18 mouse cellular contexts compared by ENCODE assay signal in the genomic region with DNA sequence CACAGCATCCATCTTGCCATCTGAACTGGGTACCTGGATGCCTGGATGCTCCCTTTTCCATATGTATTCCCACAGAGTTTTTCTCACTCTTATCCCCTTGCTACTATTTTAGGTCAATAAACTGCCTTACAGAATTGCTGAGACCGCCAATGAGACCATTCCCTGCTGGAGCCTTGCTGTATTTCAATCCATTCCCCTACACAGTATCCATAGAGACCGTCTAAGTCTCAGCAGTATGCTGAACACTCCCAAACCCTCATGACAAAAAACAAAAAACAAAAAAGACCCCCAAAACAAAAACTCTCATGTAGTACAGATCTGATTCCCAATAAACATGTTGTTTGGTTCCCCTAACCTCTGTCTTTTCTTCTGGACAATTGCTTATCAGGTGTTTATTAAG.
DNase-seq lines count a peak whose midpoint lies in the region; ATAC-seq and TF ChIP-seq lines count a peak whose summit lies in the region.
"Had no signal": no experiment of that assay in that cellular context is flagged by ENCODE, and none has a peak within 500 bp of the region (broad histone marks: within the 10 kb centered on the region; RNA-seq: fewer than 3 reads in every experiment).

No protein-coding gene starts in this region.

- TF ChIP-seq CTCF in hindbrain, postnatal 0 days (IDR thresholded peaks at IDR 0.05; ENCODE audit: low read depth), result no peak

- no peak overlapping the region for H3K4me2 ChIP-seq in hindbrain, embryonic 14.5 days (replicated peaks)
- no peak overlapping the region for H3K4me2 ChIP-seq in hindbrain, postnatal 0 days (ENCODE audit: low read depth, low read length)
- no peak overlapping the region for H3K4me2 ChIP-seq in midbrain, embryonic 11.5 days
- no peak overlapping the region for H3K4me2 ChIP-seq in midbrain, embryonic 13.5 days (replicated peaks)
- no peak overlapping the region for H3K4me2 ChIP-seq in neural tube, embryonic 13.5 days
- H3K4me2 ChIP-seq in neural tube, embryonic 15.5 days, result no peak overlapping the region
- H3K4me2 ChIP-seq: forebrain, embryonic 13.5 days; heart, embryonic 11.5 days; heart, embryonic 15.5 days had no signal

- WGBS in hindbrain, embryonic 14.5 days, result 44% methylated on average over 2 of the region's 2 CpGs
- WGBS in hindbrain, postnatal 0 days, result 37% methylated on average over 2 of the region's 2 CpGs
- 70% methylated on average over 2 of the region's 2 CpGs for WGBS in midbrain, embryonic 11.5 days
- 58% methylated on average over 2 of the region's 2 CpGs for WGBS in midbrain, embryonic 13.5 days
- 24% methylated on average over 2 of the region's 2 CpGs for WGBS in neural tube, embryonic 13.5 days
- 20% methylated on average over 2 of the region's 2 CpGs for whole genome bisulfite sequencing in neural tube, embryonic 15.5 days

- H3K9ac ChIP-seq in hindbrain, embryonic 14.5 days, result no peak overlapping the region
- no peak overlapping the region for H3K9ac ChIP-seq in hindbrain, postnatal 0 days (replicated peaks; ENCODE audit: low read length)
- H3K9ac ChIP-seq in midbrain, embryonic 11.5 days (ENCODE audit: low read length), result no peak overlapping the region
- no peak overlapping the region for H3K9ac ChIP-seq in midbrain, embryonic 13.5 days (replicated peaks)
- H3K9ac ChIP-seq in neural tube, embryonic 13.5 days, result no peak overlapping the region
- no peak overlapping the region for H3K9ac ChIP-seq in neural tube, embryonic 15.5 days (replicated peaks)
- H3K9ac ChIP-seq: forebrain, embryonic 13.5 days; heart, embryonic 15.5 days had no signal

- no peaks in the 10 kb centered on the region for H3K36me3 ChIP-seq in hindbrain, embryonic 14.5 days (replicated peaks; ENCODE audit: control insufficient read depth, insufficient read depth)
- no peaks in the 10 kb centered on the region for H3K36me3 ChIP-seq in hindbrain, postnatal 0 days (ENCODE audit: insufficient read depth, low read length)
- H3K36me3 ChIP-seq in midbrain, embryonic 11.5 days (ENCODE audit: control insufficient read depth, insufficient read depth, low read length), result no peaks in the 10 kb centered on the region
- no peaks in the 10 kb centered on the region for H3K36me3 ChIP-seq in midbrain, embryonic 13.5 days
- no peaks in the 10 kb centered on the region for H3K36me3 ChIP-seq in neural tube, embryonic 13.5 days
- H3K36me3 ChIP-seq in neural tube, embryonic 15.5 days, result no peaks in the 10 kb centered on the region
- H3K36me3 ChIP-seq: embryonic facial prominence, embryonic 10.5 days; heart, embryonic 15.5 days had no signal

- H3K27ac ChIP-seq in hindbrain, embryonic 14.5 days, result peak overlapping the region; percentile 60
- H3K27ac ChIP-seq in hindbrain, postnatal 0 days, result no peak overlapping the region
- no peak overlapping the region for H3K27ac ChIP-seq in midbrain, embryonic 11.5 days (ENCODE audit: low read depth, low read length)
- no peak overlapping the region; the same call in 1 of the 2 replicates for H3K27ac ChIP-seq in midbrain, embryonic 13.5 days
- no peak overlapping the region; the same call in 1 of the 2 replicates for H3K27ac ChIP-seq in neural tube, embryonic 13.5 days (replicated peaks)
- peak overlapping the region; percentile 51 for H3K27ac ChIP-seq in neural tube, embryonic 15.5 days (replicated peaks)
- H3K27ac ChIP-seq: embryonic facial prominence, embryonic 10.5 days; forebrain, embryonic 13.5 days; heart, adult 2 months; heart, embryonic 15.5 days had no signal

- intact Hi-C loops in left cerebral cortex, postnatal 36 days (cut with DNase I), result no loop called here

- no peak overlapping the region for H3K4me3 ChIP-seq in hindbrain, embryonic 14.5 days (replicated peaks; ENCODE audit: low read length)
- H3K4me3 ChIP-seq in hindbrain, postnatal 0 days (ENCODE audit: low read length), result no peak overlapping the region
- H3K4me3 ChIP-seq in midbrain, embryonic 11.5 days (ENCODE audit: low read depth, low read length), result no peak overlapping the region
- no peak overlapping the region for H3K4me3 ChIP-seq in midbrain, embryonic 13.5 days (replicated peaks)
- H3K4me3 ChIP-seq in neural tube, embryonic 13.5 days, result no peak overlapping the region
- no peak overlapping the region for H3K4me3 ChIP-seq in neural tube, embryonic 15.5 days (replicated peaks)
- H3K4me3 ChIP-seq: embryonic facial prominence, embryonic 10.5 days; forebrain, embryonic 13.5 days; heart, adult 2 months; heart, embryonic 15.5 days had no signal

- no peak for ATAC-seq in hindbrain, embryonic 14.5 days (ENCODE audit: low FRiP score)
- ATAC-seq in hindbrain, postnatal 0 days, result no peak
- ATAC-seq in midbrain, embryonic 11.5 days (ENCODE audit: low FRiP score), result 0 out of 2 replicates have a peak, but pooled peaks have one; percentile 40
- no peak for ATAC-seq in midbrain, embryonic 13.5 days
- ATAC-seq in neural tube, embryonic 13.5 days (ENCODE audit: low read depth), result 0 out of 2 replicates have a peak, but pooled peaks have one; percentile 37
- 0 out of 2 replicates have a peak, but pooled peaks have one; percentile 39 for ATAC-seq in neural tube, embryonic 15.5 days (ENCODE audit: low FRiP score)
- ATAC-seq: forebrain, embryonic 13.5 days; intestine, embryonic 16.5 days had no signal

- no peak for DNase-seq in hindbrain, embryonic 14.5 days (ENCODE audit: low spot score)
- DNase-seq in hindbrain, postnatal 0 days (ENCODE audit: low spot score), result no peak
- no peak for DNase-seq in midbrain, embryonic 11.5 days (ENCODE audit: low spot score, missing footprints)
- DNase-seq in left cerebral cortex, postnatal 36 days (ENCODE audit: low spot score in 2 of 2), result no peak
- DNase-seq: adrenal gland, adult 2 months; adrenal gland, postnatal 25 days; cerebellum, adult 9-11 months; cerebellum, postnatal 36 days; gastrocnemius, postnatal 14 days; heart, adult 2 months had no signal

- no peaks in the 10 kb centered on the region for H3K9me3 ChIP-seq in hindbrain, embryonic 14.5 days (ENCODE audit: control insufficient read depth, low read length)
- no peaks in the 10 kb centered on the region for H3K9me3 ChIP-seq in hindbrain, postnatal 0 days (ENCODE audit: low read length)
- no peaks in the 10 kb centered on the region for H3K9me3 ChIP-seq in midbrain, embryonic 11.5 days (ENCODE audit: control insufficient read depth, low read length)
- H3K9me3 ChIP-seq in midbrain, embryonic 13.5 days, result no peaks in the 10 kb centered on the region
- no peaks in the 10 kb centered on the region for H3K9me3 ChIP-seq in neural tube, embryonic 13.5 days
- H3K9me3 ChIP-seq in neural tube, embryonic 15.5 days (replicated peaks), result no peaks in the 10 kb centered on the region
- H3K9me3 ChIP-seq: embryonic facial prominence, embryonic 10.5 days; forebrain, embryonic 13.5 days; heart, embryonic 15.5 days had no signal

- H3K4me1 ChIP-seq in hindbrain, embryonic 14.5 days (replicated peaks; ENCODE audit: control insufficient read depth, insufficient read depth, low read length), result peaks cover 22% of the 10 kb centered on the region
- H3K4me1 ChIP-seq in hindbrain, postnatal 0 days (ENCODE audit: insufficient read depth, low read length), result no peaks in the 10 kb centered on the region
- peaks cover 2% of the 10 kb centered on the region; the same call in 1 of the 2 replicates for H3K4me1 ChIP-seq in midbrain, embryonic 11.5 days (ENCODE audit: control insufficient read depth, insufficient read depth, low read length)
- H3K4me1 ChIP-seq in midbrain, embryonic 13.5 days (replicated peaks), result peaks cover 29% of the 10 kb centered on the region
- peaks cover 47% of the 10 kb centered on the region for H3K4me1 ChIP-seq in neural tube, embryonic 13.5 days (replicated peaks)
- H3K4me1 ChIP-seq in neural tube, embryonic 15.5 days, result peaks cover 33% of the 10 kb centered on the region
- H3K4me1 ChIP-seq: heart, embryonic 15.5 days had no signal

- H3K27me3 ChIP-seq in hindbrain, embryonic 14.5 days (ENCODE audit: control insufficient read depth, insufficient read depth, low read length), result no peaks in the 10 kb centered on the region
- no peaks in the 10 kb centered on the region for H3K27me3 ChIP-seq in hindbrain, postnatal 0 days (ENCODE audit: insufficient read depth, low read length)
- H3K27me3 ChIP-seq in midbrain, embryonic 11.5 days (ENCODE audit: control insufficient read depth, insufficient read depth, low read length), result no peaks in the 10 kb centered on the region
- no peaks in the 10 kb centered on the region for H3K27me3 ChIP-seq in midbrain, embryonic 13.5 days
- no peaks in the 10 kb centered on the region for H3K27me3 ChIP-seq in neural tube, embryonic 13.5 days
- no peaks in the 10 kb centered on the region for H3K27me3 ChIP-seq in neural tube, embryonic 15.5 days (replicated peaks)
- H3K27me3 ChIP-seq: forebrain, embryonic 13.5 days; heart, embryonic 15.5 days had no signal

Comparison
In these comparisons a context has a peak if more than half of its experiments do, and no peak if none do; other contexts are left out.
1. ATAC-seq: peak in midbrain, embryonic 11.5 days (single experiment), neural tube, embryonic 13.5 days (single experiment) and neural tube, embryonic 15.5 days (single experiment); none in hindbrain, embryonic 14.5 days (single experiment), hindbrain, postnatal 0 days (single experiment) and midbrain, embryonic 13.5 days (single experiment).
2. H3K27ac ChIP-seq: peak in hindbrain, embryonic 14.5 days (single experiment) and neural tube, embryonic 15.5 days (single experiment); none in hindbrain, postnatal 0 days (single experiment), midbrain, embryonic 11.5 days (single experiment), midbrain, embryonic 13.5 days (single experiment) and neural tube, embryonic 13.5 days (single experiment).